Comparison of ENCODE assay signal across 8 mouse cellular contexts in the genomic region with DNA sequence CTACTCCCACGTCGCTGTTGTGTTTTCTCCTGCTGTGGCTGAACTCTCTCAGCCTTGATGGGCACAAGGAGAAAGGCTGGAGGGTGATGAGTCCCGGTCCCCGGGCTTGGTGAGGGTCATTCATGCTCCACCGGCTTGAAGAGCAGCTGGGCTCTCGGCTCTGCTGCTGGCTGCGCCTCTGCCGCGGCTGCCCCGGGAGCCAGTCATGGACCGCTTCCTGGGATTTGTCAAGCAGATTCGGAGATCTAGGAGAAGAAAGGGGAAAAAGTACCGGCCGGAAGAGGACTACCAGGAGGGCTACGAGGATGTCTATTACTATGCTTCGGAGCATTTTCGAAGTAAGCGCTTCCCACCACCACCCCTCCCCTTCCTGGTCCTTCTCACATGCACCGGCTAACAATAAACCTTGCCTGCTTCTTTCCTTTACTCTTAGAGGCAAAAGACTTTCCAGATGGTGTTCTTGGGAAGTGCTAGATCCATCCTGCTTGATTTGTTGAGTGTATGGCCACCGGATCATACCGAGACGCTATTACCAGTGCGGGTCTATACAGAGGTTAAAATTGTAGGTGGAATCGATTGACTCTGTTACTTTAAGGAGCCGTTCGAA.
DNase-seq lines count a peak whose midpoint lies in the region; ATAC-seq and TF ChIP-seq lines count a peak whose summit lies in the region.

No protein-coding gene starts in this region.

- H3K27ac ChIP-seq in cerebellum, adult 2 months (ENCODE audit: insufficient read depth, low read length): no peak overlapping the region
- no peak overlapping the region for H3K27ac ChIP-seq in lung, embryonic 15.5 days
- H3K27ac ChIP-seq in intestine, embryonic 14.5 days (ENCODE audit: low read depth): no peak overlapping the region
- peak overlapping the region; percentile 87 for H3K27ac ChIP-seq in midbrain, embryonic 14.5 days (replicated peaks; ENCODE audit: low read depth, low read length)

- no peak for ATAC-seq in lung, embryonic 15.5 days (ENCODE audit: borderline replicate concordance, extremely low read depth, low FRiP score, low TSS enrichment)
- ATAC-seq in intestine, embryonic 14.5 days (replicated peaks; ENCODE audit: low FRiP score, low TSS enrichment, low read depth): no peak
- ATAC-seq in midbrain, embryonic 14.5 days (ENCODE audit: low FRiP score, low TSS enrichment): peak; percentile 54; the same call in 1 of the 2 replicates

- H3K9ac ChIP-seq in lung, embryonic 15.5 days: no peak overlapping the region
- no peak overlapping the region for H3K9ac ChIP-seq in intestine, embryonic 14.5 days (ENCODE audit: low read length)
- H3K9ac ChIP-seq in midbrain, embryonic 14.5 days (replicated peaks; ENCODE audit: low read length): peak overlapping the region; percentile 52; the same call in 1 of the 2 replicates

- peaks cover 4% of the 10 kb centered on the region; the same call in 1 of the 2 replicates for H3K27me3 ChIP-seq in cerebellum, adult 2 months (ENCODE audit: control insufficient read depth, insufficient read depth, low read length)
- H3K27me3 ChIP-seq in lung, embryonic 15.5 days: peaks cover 37% of the 10 kb centered on the region
- H3K27me3 ChIP-seq in intestine, embryonic 14.5 days (replicated peaks; ENCODE audit: control insufficient read depth, insufficient read depth, low read length): peaks cover 34% of the 10 kb centered on the region; the same call in 1 of the 2 replicates
- no peaks in the 10 kb centered on the region for H3K27me3 ChIP-seq in midbrain, embryonic 14.5 days (ENCODE audit: control insufficient read depth, insufficient read depth, low read length)

- WGBS in cerebellum, adult 2 months: 2% methylated on average over 26 of the region's 26 CpGs
- WGBS in lung, embryonic 15.5 days: 4% methylated on average over 26 of the region's 26 CpGs
- WGBS in intestine, embryonic 14.5 days: 3% methylated on average over 26 of the region's 26 CpGs
- WGBS in midbrain, embryonic 14.5 days: 1% methylated on average over 26 of the region's 26 CpGs

- peak overlapping the region; percentile 21 for H3K4me3 ChIP-seq in cerebellum, adult 2 months (replicated peaks; ENCODE audit: insufficient read depth, low read depth, low read length)
- H3K4me3 ChIP-seq in lung, embryonic 15.5 days: peak overlapping the region; percentile 17; the same call in 1 of the 2 replicates
- peak overlapping the region; percentile 26 for H3K4me3 ChIP-seq in intestine, embryonic 14.5 days (ENCODE audit: low read depth, low read length)
- peak overlapping the region; percentile 45 for H3K4me3 ChIP-seq in midbrain, embryonic 14.5 days (replicated peaks; ENCODE audit: low read depth, low read length)

- H3K36me3 ChIP-seq in lung, embryonic 15.5 days: no peaks in the 10 kb centered on the region
- no peaks in the 10 kb centered on the region for H3K36me3 ChIP-seq in intestine, embryonic 14.5 days (ENCODE audit: control insufficient read depth, insufficient read depth, low read length)
- H3K36me3 ChIP-seq in midbrain, embryonic 14.5 days (ENCODE audit: control insufficient read depth, insufficient read depth, low read length): no peaks in the 10 kb centered on the region

- peak overlapping the region; percentile 43 for H3K4me2 ChIP-seq in lung, embryonic 15.5 days
- H3K4me2 ChIP-seq in intestine, embryonic 14.5 days (ENCODE audit: low read length): peak overlapping the region; percentile 56
- peak overlapping the region; percentile 77 for H3K4me2 ChIP-seq in midbrain, embryonic 14.5 days (ENCODE audit: low read length)

- no peaks in the 10 kb centered on the region for H3K9me3 ChIP-seq in lung, embryonic 15.5 days
- H3K9me3 ChIP-seq in intestine, embryonic 14.5 days (ENCODE audit: control insufficient read depth, low read length): no peaks in the 10 kb centered on the region
- H3K9me3 ChIP-seq in midbrain, embryonic 14.5 days (ENCODE audit: control insufficient read depth, low read length): no peaks in the 10 kb centered on the region

- TF ChIP-seq CTCF in cerebellum, adult 2 months (IDR thresholded peaks at IDR 0.05; ENCODE audit: borderline replicate concordance, insufficient read depth, low read depth, low read length): no peak

- H3K4me1 ChIP-seq in cerebellum, adult 2 months (ENCODE audit: control insufficient read depth, insufficient read depth, low read length): no peaks in the 10 kb centered on the region
- H3K4me1 ChIP-seq in lung, embryonic 15.5 days: peaks cover 8% of the 10 kb centered on the region
- 0 out of 2 replicates have a peak, but pooled peaks cover 6% of the 10 kb centered on the region for H3K4me1 ChIP-seq in intestine, embryonic 14.5 days (replicated peaks; ENCODE audit: control insufficient read depth, insufficient read depth, low read length)
- peaks cover 39% of the 10 kb centered on the region for H3K4me1 ChIP-seq in midbrain, embryonic 14.5 days (ENCODE audit: control insufficient read depth, insufficient read depth, low read length)

- no peak for TF ChIP-seq POLR2A in cerebellum, adult 2 months (IDR thresholded peaks at IDR 0.05; ENCODE audit: borderline replicate concordance, insufficient read depth, low read length)

- peak in 1 of 2 experiments; percentile 8 for DNase-seq in cerebellum, adult 2 months
- no peak for DNase-seq in cerebellum, adult 8-10 months
- no peak for DNase-seq in lung, postnatal 25 days (ENCODE audit: low spot score)
- DNase-seq in intestine, embryonic 14.5 days (ENCODE audit: low spot score): peak; percentile 66
- DNase-seq in midbrain, embryonic 14.5 days: peak; percentile 67
- no peak for DNase-seq in adrenal gland, adult 18-20 months (ENCODE audit: low spot score in 2 of 2)
- no peak for DNase-seq in cerebellum, adult 18-20 months

Comparison
In these comparisons a context has a peak if more than half of its experiments do, and no peak if none do; other contexts are left out.
1. DNase-seq: peak in intestine, embryonic 14.5 days (single experiment) and midbrain, embryonic 14.5 days (single experiment); none in cerebellum, adult 8-10 months (single experiment), lung, postnatal 25 days (single experiment), adrenal gland, adult 18-20 months (0 of 2) and cerebellum, adult 18-20 months (0 of 2).
2. Peak in every context shown above with its lines, with median percentiles within 50 percentile points of each other: H3K4me3 ChIP-seq and H3K4me2 ChIP-seq.